Mouse (Mus musculus): ENCODE results near the gene Gnptg.
A peak's percentile ranks its signal among the peaks of the same experiment; 100 is the strongest.

Gene Gnptg

GRCm38 (mm10) chr17:25188150-25189031, 51.5 kb downstream of the Gnptg start, which contains the start of gene Unkl:
Gene Unkl (plus strand): TSS chr17:25188397.
- DNase-seq (ENCODE audit: low spot score): peak; percentile 68

GRCm38 (mm10) chr17:25187784-25188149, 52.2 kb downstream of the Gnptg start:
- no peak for DNase-seq (ENCODE audit: low spot score)

GRCm38 (mm10) chr17:25184961-25185360, 55.0 kb downstream of the Gnptg start:
- DNase-seq (ENCODE audit: low spot score): no peak

- DNase-seq (ENCODE audit: low spot score): peak; percentile 97
Observed at GRCm38 (mm10) chr17:25184129-25184691, 55.7 kb downstream of the Gnptg start, which contains the start of gene BC003965. Gene BC003965 (plus strand): TSS chr17:25184554.
